Mouse (Mus musculus) hindbrain, embryonic 12.5 days (tissue): ENCODE measurements around the gene Eng. TPM values are rescaled to one million over a fixed set of nuclear protein-coding genes. Genes with fewer than 3 reads are reported as not detected.
A peak's percentile ranks its signal among the peaks of the same experiment; 100 is the strongest.

Experiments
- ATAC-seq: fragments of 200-750 bp; cut with Nextera tagmentation; 2 replicates; pipeline ENCODE4 v1.8.0; 2017; ENCODE audit warnings: moderate TSS enrichment; ENCODE audit not compliant: low FRiP score
- H3K27ac ChIP-seq: fragments of 300-500 bp; sonication (generic); 2 replicates; pipeline ENCODE4 v1.5.1; 2016; ENCODE audit warnings: mild to moderate bottlenecking
- H3K27me3 ChIP-seq: fragments of 300-500 bp; sonication (generic); 2 replicates; pipeline ENCODE4 v1.6.1; 2016; ENCODE audit warnings: mild to moderate bottlenecking
- H3K36me3 ChIP-seq: fragments of 300-500 bp; sonication (generic); 2 replicates; pipeline ENCODE4 v1.6.1; 2016; ENCODE audit warnings: mild to moderate bottlenecking
- H3K4me1 ChIP-seq: fragments of 300-500 bp; sonication (generic); 2 replicates; pipeline ENCODE4 v1.6.1; 2016
- H3K4me2 ChIP-seq: fragments of 300-500 bp; sonication (generic); replicated peaks from 2 replicates; pipeline ENCODE4 v1.6.1; 2016; ENCODE audit warnings: mild to moderate bottlenecking
- H3K4me3 ChIP-seq: fragments of 300-500 bp; sonication (generic); 2 replicates; pipeline ENCODE4 v1.5.1; 2016; ENCODE audit warnings: mild to moderate bottlenecking
- H3K9ac ChIP-seq: fragments of 300-500 bp; sonication (generic); 2 replicates; pipeline ENCODE4 v1.6.1; 2016; ENCODE audit warnings: mild to moderate bottlenecking, moderate library complexity
- H3K9me3 ChIP-seq: fragments of 300-500 bp; sonication (generic); replicated peaks from 2 replicates; pipeline ENCODE4 v1.6.1; 2016; ENCODE audit warnings: mild to moderate bottlenecking
- WGBS: fragments of 180-500 bp; shearing (Covaris S2); methylation state at CpG from one replicate; pipeline ENCODE4 v1.1.7; 2016; 5-methylcytosine and 5-hydroxymethylcytosine counted together
- polyA plus RNA-seq: library from polyadenylated mRNA; unstranded; fragments of >200 nt; fragmentation: Nextera tagmentation; extraction: Ambion mirVana; gene quantifications from 2 replicates; pipeline ENCODE4 v1.2.1, GENCODE M21; 2016

Gene Eng
- polyA plus RNA-seq, 1 experiment from 2014 or later: 31.6 TPM

DNA sequence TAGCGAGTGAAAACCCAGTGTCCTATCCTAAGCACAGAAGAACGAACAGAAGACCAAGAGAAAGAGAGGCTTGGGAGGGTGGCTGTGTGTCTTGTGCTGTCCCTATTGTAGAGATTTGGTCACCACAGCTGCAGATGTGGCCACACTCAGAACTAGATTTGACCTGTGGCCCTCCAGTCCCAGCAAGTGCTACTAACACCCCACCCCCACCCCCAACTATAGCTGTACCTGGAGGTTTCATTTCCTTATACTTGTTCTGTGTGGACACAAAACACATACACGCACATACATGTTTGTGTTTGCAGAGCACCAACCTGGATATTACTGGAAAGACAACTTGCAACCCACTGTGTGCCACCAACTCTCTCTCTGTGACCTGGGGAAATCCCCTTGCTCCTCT lies 73.7 kb downstream of the Eng start:
- Histone ChIP-seq H3K9ac (no peak overlapping the region), H3K4me2 (no peak overlapping the region), H3K9me3 (no peaks in the 10 kb centered on the region), H3K4me1 (peaks cover 17% of the 10 kb centered on the region), H3K36me3 (no peaks in the 10 kb centered on the region), H3K4me3 (no peak overlapping the region), H3K27ac (no peak overlapping the region), H3K27me3 (no peaks in the 10 kb centered on the region)
- 93% methylated on average over 3 of the region's 3 CpGs for WGBS
- ATAC-seq: no peak

DNA sequence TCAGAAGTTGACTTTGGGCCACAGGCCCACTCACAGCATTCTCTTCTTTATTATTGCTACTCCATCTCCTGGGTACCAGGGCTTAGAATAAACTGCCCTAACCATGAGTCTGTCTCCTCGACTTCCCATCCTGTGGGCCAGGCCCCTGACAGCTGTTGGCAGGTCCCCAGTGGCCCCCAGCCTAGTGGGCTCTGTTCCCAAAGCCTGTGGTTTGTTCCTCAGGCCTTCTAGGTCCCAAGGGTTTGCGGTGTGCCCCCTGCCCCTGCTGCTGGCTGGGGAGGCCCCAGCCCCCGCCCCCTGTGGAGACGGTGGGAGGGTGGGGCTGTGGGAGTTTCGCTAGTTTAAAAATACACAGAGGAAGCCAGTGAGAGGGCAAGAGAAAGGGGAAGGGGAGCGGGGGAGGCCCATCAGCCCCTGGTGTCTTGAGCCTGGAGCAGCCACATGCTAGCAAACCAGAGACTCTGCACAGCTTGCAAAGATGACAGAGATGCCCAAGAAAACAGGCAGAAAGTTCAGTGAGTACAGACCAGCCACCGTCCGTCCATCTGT lies 74.4 kb downstream of the Eng start, which contains the start of gene Sh2d3c:
Sh2d3c (plus strand) TSS at position 375 of the 549 bp plus-strand sequence.
- Histone ChIP-seq H3K9ac (peak within 1 kb of the TSS; percentile 28; the same call in 1 of the 2 replicates), H3K4me2 (0 out of 2 replicates have a peak within 1 kb of the TSS, but pooled peaks have one; percentile 1), H3K4me1 (peaks cover 17% of the 10 kb centered on the region), H3K27ac (no peak within 1 kb of the TSS), H3K27me3 (no peaks in the 10 kb centered on the region), H3K4me3 (no peak within 1 kb of the TSS), H3K36me3 (no peaks in the 10 kb centered on the region), H3K9me3 (no peaks in the 10 kb centered on the region)
- no peak for ATAC-seq
- 48% methylated on average over 8 of the region's 8 CpGs for WGBS

DNA sequence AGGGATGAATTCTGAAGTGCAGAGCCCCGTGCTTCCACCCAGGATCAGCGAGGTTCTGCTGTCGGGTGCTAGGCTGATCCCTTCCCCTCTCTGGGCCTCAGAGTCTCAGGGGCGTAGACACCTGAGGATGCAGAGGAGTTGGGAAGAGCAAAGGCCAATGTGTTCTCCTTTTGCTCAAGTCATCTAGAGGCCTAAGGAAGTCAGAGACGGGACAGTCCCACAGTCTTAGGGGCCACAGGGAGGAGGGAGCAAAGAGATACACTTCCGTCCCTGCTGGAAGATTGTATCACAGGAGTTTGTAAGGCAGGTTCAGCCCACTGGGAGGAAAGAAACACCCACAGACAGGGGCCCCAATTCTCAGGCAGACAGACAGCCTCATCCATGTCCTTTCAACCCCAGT lies 75.7 kb downstream of the Eng start:
- WGBS: 63% methylated on average over 6 of the region's 6 CpGs
- Histone ChIP-seq H3K27me3 (no peaks in the 10 kb centered on the region), H3K9me3 (no peaks in the 10 kb centered on the region), H3K9ac (no peak overlapping the region), H3K4me2 (no peak overlapping the region), H3K27ac (no peak overlapping the region), H3K36me3 (no peaks in the 10 kb centered on the region), H3K4me3 (no peak overlapping the region), H3K4me1 (peaks cover 19% of the 10 kb centered on the region)
- no peak for ATAC-seq

DNA sequence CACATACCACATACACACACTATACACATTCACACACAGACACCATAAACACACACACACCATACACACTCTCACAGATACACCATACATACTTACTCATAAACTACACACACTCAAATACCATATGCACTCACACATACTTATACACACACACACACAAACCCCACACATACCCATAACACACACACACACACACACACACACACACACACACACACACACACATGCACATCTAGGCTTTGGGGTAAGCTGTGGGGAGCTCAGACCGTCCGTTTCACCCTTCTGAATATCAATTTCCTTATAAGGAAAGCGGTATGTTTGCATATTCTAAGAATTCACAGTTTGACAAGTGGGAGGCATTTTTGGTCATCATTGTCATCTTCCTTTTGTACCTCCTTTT lies 76.2 kb downstream of the Eng start:
- Histone ChIP-seq H3K27me3 (no peaks in the 10 kb centered on the region), H3K9me3 (no peaks in the 10 kb centered on the region), H3K36me3 (no peaks in the 10 kb centered on the region), H3K27ac (no peak overlapping the region), H3K4me1 (peaks cover 20% of the 10 kb centered on the region), H3K4me3 (no peak overlapping the region), H3K4me2 (no peak overlapping the region), H3K9ac (no peak overlapping the region)
- 84% methylated on average over 3 of the region's 3 CpGs for WGBS
- no peak for ATAC-seq

DNA sequence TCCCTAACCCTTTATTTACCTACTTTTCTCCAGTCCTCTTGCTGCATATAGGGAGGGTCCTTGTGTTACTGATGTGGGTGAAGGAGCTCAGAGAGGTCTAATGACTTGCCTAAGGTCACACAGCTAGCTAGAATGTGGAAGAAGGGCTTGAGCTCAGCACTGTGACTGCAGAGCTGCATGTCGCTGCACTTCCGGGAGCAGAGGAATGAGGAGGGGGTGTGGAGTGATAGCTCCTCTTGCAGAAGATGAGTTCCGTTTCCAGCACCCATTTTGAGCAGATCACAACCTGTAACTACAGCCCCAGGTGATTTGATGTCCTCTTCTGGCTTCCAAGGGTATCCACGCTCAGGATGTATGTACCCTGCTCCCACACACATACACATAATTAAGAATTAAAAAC lies 77.8 kb downstream of the Eng start:
- no peak overlapping the region for H3K9ac ChIP-seq
- 82% methylated on average over 4 of the region's 4 CpGs for WGBS
- peaks cover 17% of the 10 kb centered on the region for H3K4me1 ChIP-seq

DNA sequence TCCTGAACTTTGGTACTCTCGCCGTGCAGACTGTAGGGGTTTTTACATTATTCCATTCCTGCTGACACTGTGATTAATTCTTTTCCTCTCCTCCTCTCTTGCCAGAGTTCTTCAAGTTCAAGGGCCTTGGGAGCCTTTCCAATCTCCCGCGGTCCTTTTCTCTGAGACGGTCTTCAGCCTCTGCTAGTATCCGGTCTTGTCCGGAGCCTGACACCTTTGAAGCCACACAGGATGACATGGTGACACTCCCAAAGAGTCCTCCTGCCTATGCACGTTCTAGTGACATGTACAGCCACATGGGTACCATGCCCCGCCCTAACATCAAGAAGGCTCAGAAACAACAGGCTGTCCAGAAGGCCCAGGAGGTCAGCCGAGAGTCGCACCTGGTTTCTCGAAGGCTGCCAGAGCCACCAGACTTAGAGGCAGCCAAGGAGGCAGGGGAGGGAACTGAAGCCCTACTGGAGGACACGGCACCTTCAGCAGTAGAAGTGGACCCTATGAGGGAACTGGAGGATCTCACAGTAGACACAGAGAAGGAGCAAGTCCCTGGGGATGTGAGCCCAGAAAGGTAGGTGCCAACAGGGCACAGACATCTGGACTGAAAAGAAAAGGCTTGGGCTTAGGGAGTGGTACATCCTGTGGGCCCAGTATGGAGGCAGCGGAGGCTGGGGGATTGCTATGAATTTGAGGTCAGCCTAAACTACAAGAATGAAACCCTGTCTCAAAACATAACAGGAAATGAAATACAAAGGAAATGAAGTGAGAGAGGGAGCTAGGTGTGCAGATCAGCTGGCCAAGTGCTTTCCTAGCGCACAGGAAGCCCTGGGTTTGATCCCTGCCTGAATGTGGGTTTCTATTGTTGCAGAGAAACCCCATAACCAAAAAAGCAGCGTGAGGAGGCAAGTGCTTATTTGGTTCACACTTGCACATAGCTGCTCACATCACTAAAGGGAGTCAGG lies 78.7 kb downstream of the Eng start:
- Histone ChIP-seq H3K36me3 (no peaks in the 10 kb centered on the region), H3K4me2 (no peak overlapping the region), H3K4me3 (no peak overlapping the region), H3K4me1 (peaks cover 23% of the 10 kb centered on the region), H3K27me3 (no peaks in the 10 kb centered on the region), H3K27ac (no peak overlapping the region), H3K9ac (no peak overlapping the region), H3K9me3 (no peaks in the 10 kb centered on the region)
- ATAC-seq: no peak
- 85% methylated on average over 16 of the region's 16 CpGs for WGBS

More for the DNA sequence above, 77.8 kb downstream of the Eng start:
- H3K36me3 ChIP-seq: no peaks in the 10 kb centered on the region
- H3K27ac ChIP-seq: no peak overlapping the region
- H3K9me3 ChIP-seq: no peaks in the 10 kb centered on the region
- H3K27me3 ChIP-seq: no peaks in the 10 kb centered on the region
- ATAC-seq: no peak
- no peak overlapping the region for H3K4me2 ChIP-seq
- H3K4me3 ChIP-seq: no peak overlapping the region

- WGBS: 4% methylated on average over 16 of the region's 16 CpGs
- H3K4me2 ChIP-seq: peak overlapping the region; percentile 55
- no peaks in the 10 kb centered on the region for H3K27me3 ChIP-seq
- H3K27ac ChIP-seq: peak overlapping the region; percentile 23; the same call in 1 of the 2 replicates
- no peaks in the 10 kb centered on the region for H3K9me3 ChIP-seq
- ATAC-seq: peak; percentile 91
- peak overlapping the region; percentile 54; the same call in 1 of the 2 replicates for H3K9ac ChIP-seq
- no peaks in the 10 kb centered on the region for H3K36me3 ChIP-seq
- peaks cover 19% of the 10 kb centered on the region for H3K4me1 ChIP-seq
- peak overlapping the region; percentile 28 for H3K4me3 ChIP-seq
These were observed 81.0 kb downstream of the Eng start for GRCm38 (mm10) chr2:32727435-32727834.

DNA sequence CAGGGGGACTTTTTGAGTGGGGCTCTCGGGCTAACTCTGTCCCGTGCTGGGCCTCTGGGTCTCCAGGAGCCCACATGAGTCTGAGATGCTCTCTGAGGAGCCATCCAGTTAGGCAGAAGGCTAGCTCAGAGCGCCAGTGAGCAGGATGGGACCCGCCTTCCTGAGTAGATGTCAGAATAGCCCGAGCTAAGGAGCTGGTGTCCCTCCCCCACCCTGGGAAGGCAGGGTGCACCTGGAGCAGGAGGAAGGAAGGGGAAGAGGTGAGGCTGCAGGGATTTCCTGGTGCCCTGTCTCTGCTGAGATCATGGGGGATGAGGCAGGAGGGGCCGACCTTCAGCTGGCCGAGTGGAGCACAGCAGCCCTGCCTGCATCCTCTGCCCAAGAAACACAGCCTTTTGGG lies 82.1 kb downstream of the Eng start:
- no peaks in the 10 kb centered on the region for H3K9me3 ChIP-seq
- peaks cover 19% of the 10 kb centered on the region for H3K4me1 ChIP-seq
- H3K4me3 ChIP-seq: no peak overlapping the region; the same call in 1 of the 2 replicates

GRCm38 (mm10) chr2:32729547-32729946 lies 83.2 kb downstream of the Eng start:
- Histone ChIP-seq H3K36me3 (no peaks in the 10 kb centered on the region), H3K9ac (no peak overlapping the region), H3K27me3 (no peaks in the 10 kb centered on the region), H3K4me3 (no peak overlapping the region), H3K9me3 (no peaks in the 10 kb centered on the region), H3K4me1 (peaks cover 19% of the 10 kb centered on the region), H3K27ac (no peak overlapping the region), H3K4me2 (no peak overlapping the region)
- ATAC-seq: no peak
- 73% methylated on average over 4 of the region's 4 CpGs for WGBS

More for the DNA sequence above, 82.1 kb downstream of the Eng start:
- no peak for ATAC-seq
- Histone ChIP-seq H3K27ac (no peak overlapping the region), H3K36me3 (no peaks in the 10 kb centered on the region), H3K4me2 (peak overlapping the region; percentile 17; the same call in 1 of the 2 replicates), H3K27me3 (no peaks in the 10 kb centered on the region), H3K9ac (no peak overlapping the region)
- WGBS: 48% methylated on average over 7 of the region's 7 CpGs

DNA sequence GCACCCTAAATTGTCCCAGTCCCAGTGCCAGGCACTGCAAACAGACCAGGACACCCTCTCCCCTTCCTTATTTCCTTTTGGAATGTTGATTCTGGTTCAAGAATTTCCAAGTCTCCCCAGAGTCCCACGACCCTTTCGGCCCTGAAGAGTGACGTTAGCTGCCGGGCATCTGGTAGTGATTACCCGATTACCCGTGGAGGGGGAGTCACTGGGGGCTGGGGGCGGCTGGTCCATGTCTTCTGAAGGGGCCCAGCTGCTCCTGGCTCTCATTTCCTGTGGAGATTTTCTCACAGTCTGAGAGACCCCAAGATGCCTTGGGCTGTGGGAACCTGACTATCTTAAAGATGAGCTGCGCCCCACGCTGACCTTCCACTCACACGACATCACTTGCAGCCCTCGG lies 84.5 kb downstream of the Eng start:
- H3K36me3 ChIP-seq: no peaks in the 10 kb centered on the region
- no peaks in the 10 kb centered on the region for H3K9me3 ChIP-seq
- H3K27me3 ChIP-seq: no peaks in the 10 kb centered on the region
- H3K27ac ChIP-seq: 0 out of 2 replicates have a peak overlapping the region, but pooled peaks have one; percentile 23
- no peak for ATAC-seq
- H3K4me2 ChIP-seq: peak overlapping the region; percentile 29; the same call in 1 of the 2 replicates
- 48% methylated on average over 11 of the region's 11 CpGs for WGBS
- peaks cover 22% of the 10 kb centered on the region for H3K4me1 ChIP-seq
- H3K9ac ChIP-seq: no peak overlapping the region
- no peak overlapping the region for H3K4me3 ChIP-seq

DNA sequence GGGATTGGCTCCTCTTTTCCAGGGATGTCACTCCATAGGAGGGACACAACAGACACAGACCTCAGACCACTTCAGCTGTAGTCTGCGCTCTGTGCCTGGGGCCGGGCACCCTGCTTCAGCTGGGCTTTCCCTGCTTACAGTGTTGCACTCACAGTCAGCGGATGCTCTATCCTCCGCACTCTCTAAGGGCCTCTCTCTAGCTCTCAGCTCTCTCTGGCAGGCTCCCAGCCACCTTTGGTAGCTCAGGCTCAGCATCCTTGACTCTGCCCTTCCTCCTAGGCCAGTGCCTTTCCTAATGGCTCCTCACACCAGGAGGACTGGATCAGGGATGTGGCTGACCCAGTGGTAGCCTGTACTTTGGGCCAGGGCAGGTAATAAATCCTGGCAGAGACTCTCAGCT lies 85.5 kb downstream of the Eng start:
- 0 out of 2 replicates have a peak overlapping the region, but pooled peaks have one; percentile 30 for H3K27ac ChIP-seq
- H3K4me3 ChIP-seq: no peak overlapping the region
- no peak for ATAC-seq
- no peak overlapping the region for H3K4me2 ChIP-seq
- 0 out of 2 replicates have a peak overlapping the region, but pooled peaks have one; percentile 13 for H3K9ac ChIP-seq
- no peaks in the 10 kb centered on the region for H3K27me3 ChIP-seq
- peaks cover 22% of the 10 kb centered on the region for H3K4me1 ChIP-seq
- no peaks in the 10 kb centered on the region for H3K36me3 ChIP-seq
- no peaks in the 10 kb centered on the region for H3K9me3 ChIP-seq
- 73% methylated on average over 4 of the region's 4 CpGs for WGBS
